ENCODE assay signal across 8 mouse cellular contexts in the genomic region with DNA sequence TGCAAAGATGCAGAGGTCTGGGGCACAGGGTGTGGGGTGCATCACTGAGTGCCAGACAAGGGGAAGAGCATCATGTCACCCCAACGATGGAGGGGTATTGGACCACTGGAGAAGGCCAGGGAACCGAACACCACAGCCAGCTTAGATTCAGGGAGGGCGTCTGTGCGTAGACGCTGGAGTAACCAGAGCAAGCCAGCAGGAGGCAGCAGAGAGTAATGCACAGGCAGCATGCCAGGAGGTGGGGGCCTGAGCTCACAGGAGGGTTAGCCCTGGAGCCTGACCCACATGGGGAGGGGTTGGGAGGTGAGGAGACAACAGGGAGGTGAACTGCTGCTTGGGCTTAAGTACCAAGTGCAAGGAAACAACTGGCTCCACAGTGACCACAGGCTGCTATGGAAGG. TPM values are rescaled to one million over a fixed set of nuclear protein-coding genes. Genes with fewer than 3 reads are reported as not detected.
A peak's percentile ranks its signal among the peaks of the same experiment; 100 is the strongest.
DNase-seq lines count a peak whose midpoint lies in the region; ATAC-seq and TF ChIP-seq lines count a peak whose summit lies in the region.

No protein-coding gene starts in this region.

- H3K4me1 ChIP-seq in CH12.LX (ENCODE audit: control insufficient read depth in 1 of 2, insufficient read depth in 2 of 2), result peaks cover 2 to 8% of the 10 kb centered on the region in 2 experiments; a peak in 3 of 4 replicates
- H3K4me1 ChIP-seq in erythroblast, embryonic 14.5 days (ENCODE audit: control insufficient read depth), result peaks cover 83% of the 10 kb centered on the region
- peaks cover 27% of the 10 kb centered on the region for H3K4me1 ChIP-seq in heart, embryonic 15.5 days (replicated peaks)
- H3K4me1 ChIP-seq in lung, embryonic 14.5 days (ENCODE audit: insufficient read depth), result 0 out of 2 replicates have a peak, but pooled peaks cover 3% of the 10 kb centered on the region
- peaks cover 7% of the 10 kb centered on the region; the same call in 1 of the 2 replicates for H3K4me1 ChIP-seq in olfactory bulb, adult 2 months (ENCODE audit: control insufficient read depth, insufficient read depth, low read length)

- TF ChIP-seq CTCF in CH12.LX (conservative IDR thresholded peaks at IDR 0.05 in 1 of 2, IDR thresholded peaks at IDR 0.05 in 1 of 2; ENCODE audit: low read depth in 2 of 2, low read length in 2 of 2), result peak; percentile 92 to 99
- peak; percentile 98 for TF ChIP-seq CTCF in lung, embryonic 14.5 days (IDR thresholded peaks at IDR 0.05; ENCODE audit: low read depth)
- peak; percentile 96 for TF ChIP-seq CTCF in olfactory bulb, adult 2 months (IDR thresholded peaks at IDR 0.05; ENCODE audit: insufficient read depth, low read depth, low read length)

- no peaks in the 10 kb centered on the region for H3K27me3 ChIP-seq in CH12.LX (replicated peaks)
- H3K27me3 ChIP-seq in erythroblast, embryonic 14.5 days (ENCODE audit: control insufficient read depth), result no peaks in the 10 kb centered on the region
- peaks cover 55% of the 10 kb centered on the region for H3K27me3 ChIP-seq in heart, embryonic 15.5 days
- H3K27me3 ChIP-seq in lung, embryonic 14.5 days (ENCODE audit: insufficient read depth, low read length), result no peaks in the 10 kb centered on the region

- peak; percentile 38; the same call in 1 of the 2 replicates for ATAC-seq in heart, embryonic 15.5 days (replicated peaks; ENCODE audit: insufficient number of reproducible peaks, insufficient read depth, low FRiP score, low read depth)
- ATAC-seq in lung, embryonic 14.5 days (ENCODE audit: insufficient read depth), result peak; percentile 60; the same call in 1 of the 2 replicates

- peak; percentile 81 for DNase-seq in CH12.LX (ENCODE audit: extremely low read depth)
- DNase-seq in brain, adult 2 months (ENCODE audit: low read depth, low spot score), result peak; percentile 71
- DNase-seq in kidney, postnatal 14 days, result peak; percentile 73
- DNase-seq in lung, embryonic 14.5 days, result peak; percentile 82
- DNase-seq in thymus, postnatal 0 days (ENCODE audit: low spot score), result peak; percentile 84

- no peaks in the 10 kb centered on the region for H3K79me2 ChIP-seq in CH12.LX (replicated peaks; ENCODE audit: control insufficient read depth, extremely low read depth, insufficient read depth, poor library complexity, severe bottlenecking)

- no peak overlapping the region for H3K4me2 ChIP-seq in CH12.LX (ENCODE audit: insufficient read depth, low read depth, poor library complexity, severe bottlenecking)
- H3K4me2 ChIP-seq in heart, embryonic 15.5 days, result no peak overlapping the region
- H3K4me2 ChIP-seq in lung, embryonic 14.5 days, result no peak overlapping the region

- in situ Hi-C loops in CH12.LX (cut with MboI; ENCODE audit: low pct_ligation_motif_present, low pct_unique_long_range_greater_than_20kb, low sequenced_read_pairs), result loop anchor here (5.0 kb wide), 1 partner anchor 69 kb away; the partner anchor contains the start of gene Ccdc88c

- peaks cover 69 to 96% of the 10 kb centered on the region in 2 experiments for H3K36me3 ChIP-seq in CH12.LX (replicated peaks in 1 of 2; ENCODE audit: control insufficient read depth in 1 of 2, insufficient read depth in 1 of 2, low read length in 1 of 2)
- peaks cover 74% of the 10 kb centered on the region for H3K36me3 ChIP-seq in erythroblast, embryonic 14.5 days (ENCODE audit: control insufficient read depth)
- H3K36me3 ChIP-seq in heart, embryonic 15.5 days, result no peaks in the 10 kb centered on the region
- H3K36me3 ChIP-seq in lung, embryonic 14.5 days (ENCODE audit: insufficient read depth), result no peaks in the 10 kb centered on the region

- WGBS in heart, embryonic 15.5 days, result 18% methylated on average over 5 of the region's 5 CpGs
- 22% methylated on average over 5 of the region's 5 CpGs for WGBS in lung, embryonic 14.5 days
- 35% methylated on average over 5 of the region's 5 CpGs for WGBS in olfactory bulb, adult 2 months

- TF ChIP-seq EP300 in CH12.LX (IDR thresholded peaks at IDR 0.05; ENCODE audit: low read length), result no peak

- no peak overlapping the region for H3K9ac ChIP-seq in CH12.LX (ENCODE audit: insufficient read depth, low read depth)
- no peak overlapping the region for H3K9ac ChIP-seq in heart, embryonic 15.5 days
- H3K9ac ChIP-seq in lung, embryonic 14.5 days, result no peak overlapping the region

- no peak overlapping the region for H3K27ac ChIP-seq in CH12.LX (ENCODE audit: insufficient read depth, low read depth)
- no peak overlapping the region for H3K27ac ChIP-seq in heart, embryonic 15.5 days
- no peak overlapping the region for H3K27ac ChIP-seq in lung, embryonic 14.5 days (ENCODE audit: low read depth)
- no peak overlapping the region for H3K27ac ChIP-seq in olfactory bulb, adult 2 months (ENCODE audit: insufficient read depth, low read depth, low read length)

- no peaks in the 10 kb centered on the region for H3K9me3 ChIP-seq in CH12.LX (replicated peaks; ENCODE audit: low read length)
- no peaks in the 10 kb centered on the region for H3K9me3 ChIP-seq in erythroblast, embryonic 14.5 days (ENCODE audit: control insufficient read depth, low read length)
- no peaks in the 10 kb centered on the region for H3K9me3 ChIP-seq in heart, embryonic 15.5 days (replicated peaks)
- no peaks in the 10 kb centered on the region for H3K9me3 ChIP-seq in lung, embryonic 14.5 days (ENCODE audit: low read depth, low read length)

- dilution Hi-C loops in CH12.LX (cut with MboI; ENCODE audit: extremely low pct_ligation_motif_present, extremely low pct_unique_long_range_greater_than_20kb, low sequenced_read_pairs), result no loop called here

- H3K4me3 ChIP-seq in CH12.LX (replicated peaks in 1 of 3; ENCODE audit: low read depth in 2 of 3, low read length in 2 of 3, poor library complexity in 1 of 3), result no peak overlapping the region
- peak overlapping the region; percentile 45 for H3K4me3 ChIP-seq in erythroblast, embryonic 14.5 days (replicated peaks)
- H3K4me3 ChIP-seq in heart, embryonic 15.5 days, result no peak overlapping the region
- no peak overlapping the region for H3K4me3 ChIP-seq in lung, embryonic 14.5 days (ENCODE audit: low read depth, low read length)
- no peak overlapping the region for H3K4me3 ChIP-seq in olfactory bulb, adult 2 months (ENCODE audit: insufficient read depth, low read depth, low read length)

- TF ChIP-seq POLR2A in CH12.LX (IDR thresholded peaks at IDR 0.05; ENCODE audit: low read depth, low read length), result no peak
- TF ChIP-seq POLR2A in olfactory bulb, adult 2 months (IDR thresholded peaks at IDR 0.05; ENCODE audit: insufficient read depth, low read depth, low read length), result no peak

- peak; percentile 94 for TF ChIP-seq RAD21 in CH12.LX (IDR thresholded peaks at IDR 0.05; ENCODE audit: low read depth, low read length)

TF ChIP-seq in CH12.LX, 34 proteins besides CTCF, POLR2A, EP300 and RAD21:
- TF ChIP-seq MAX (IDR thresholded peaks at IDR 0.05; ENCODE audit: low read length) (peak; percentile 47), JUN (IDR thresholded peaks at IDR 0.05; ENCODE audit: insufficient read depth, low read depth, low read length) (no peak), MAZ (IDR thresholded peaks at IDR 0.05; ENCODE audit: low read depth, low read length) (peak; percentile 100), MAFK (IDR thresholded peaks at IDR 0.05; ENCODE audit: insufficient replicate concordance, low read length) (no peak), JUND (conservative IDR thresholded peaks at IDR 0.05; ENCODE audit: low read depth, low read length) (no peak), NELFE (IDR thresholded peaks at IDR 0.05; ENCODE audit: low read depth, low read length) (peak; percentile 59; the same call in 1 of the 2 replicates), MXI1 (IDR thresholded peaks at IDR 0.05; ENCODE audit: low read depth, low read length) (peak; percentile 79), CHD2 (IDR thresholded peaks at IDR 0.05; ENCODE audit: low read length) (no peak), NRF1 (IDR thresholded peaks at IDR 0.05; ENCODE audit: low read depth, low read length) (peak; percentile 54), ETS1 (conservative IDR thresholded peaks at IDR 0.05; ENCODE audit: low read depth, low read length) (no peak), SIN3A (IDR thresholded peaks at IDR 0.05; ENCODE audit: low read length) (no peak; the same call in 1 of the 2 replicates), UBTF (IDR thresholded peaks at IDR 0.05; ENCODE audit: low read depth, low read length) (no peak), ELF1 (IDR thresholded peaks at IDR 0.05; ENCODE audit: low read depth, low read length) (peak; percentile 39; the same call in 1 of the 2 replicates), TCF12 (IDR thresholded peaks at IDR 0.05; ENCODE audit: low read depth, low read length) (0 out of 2 replicates have a peak, but pooled peaks have one; percentile 27), SMC3 (IDR thresholded peaks at IDR 0.05; ENCODE audit: low read depth, low read length) (peak; percentile 98), ZNF384 (IDR thresholded peaks at IDR 0.05; ENCODE audit: low read depth, low read length) (no peak), CHD1 (IDR thresholded peaks at IDR 0.05; ENCODE audit: low read depth, low read length) (no peak), IRF4 (IDR thresholded peaks at IDR 0.05; ENCODE audit: low read depth, low read length) (peak; percentile 60; the same call in 1 of the 2 replicates), ZMIZ1 (IDR thresholded peaks at IDR 0.05; ENCODE audit: low read depth, low read length) (no peak), BHLHE40 (IDR thresholded peaks at IDR 0.05; ENCODE audit: low read depth, low read length) (peak; percentile 52), POLR2AphosphoS2 (IDR thresholded peaks at IDR 0.05; ENCODE audit: low read depth, low read length) (no peak), ZKSCAN1 (IDR thresholded peaks at IDR 0.05; ENCODE audit: borderline replicate concordance, low read depth, low read length) (no peak), MEF2A (IDR thresholded peaks at IDR 0.05; ENCODE audit: borderline replicate concordance, low read depth, low read length) (0 out of 2 replicates have a peak, but pooled peaks have one; percentile 39), ZC3H11A (IDR thresholded peaks at IDR 0.05; ENCODE audit: low read depth, low read length) (peak; percentile 91), MYC (IDR thresholded peaks at IDR 0.05; ENCODE audit: low read depth, low read length) (peak; percentile 73; the same call in 1 of the 2 replicates)

RNA-seq across cellular contexts. Expression of gene Gpr68, which starts 50.0 kb away (rescaled TPM):
- total RNA-seq in CH12.LX (2012; rRNA removed) (2.3 and 4.2 TPM in 2 replicates), CH12.LX (2014; rRNA removed) (1.2 TPM in 2 replicates)
- polyA plus RNA-seq in CH12.LX (2012; ENCODE audit: insufficient read length, low read depth), result 1.5 and 1.6 TPM in 2 replicates
- not detected in 2 replicates for polyA plus RNA-seq in erythroblast, embryonic 14.5 days (2012)
- 6.0 and 7.1 TPM in 2 replicates for polyA plus RNA-seq in heart, embryonic 15.5 days (2015; fragmentation: Nextera tagmentation; extraction: Ambion mirVana)
- 0.20 and 0.32 TPM in 2 replicates for polyA plus RNA-seq in lung, embryonic 14.5 days (2014; fragmentation: Nextera tagmentation; extraction: Ambion mirVana)
- polyA plus RNA-seq in olfactory bulb, adult 2 months (2012; ENCODE audit: insufficient read depth, insufficient read length, low replicate concordance, missing spikeins), result not detected in 2 replicates
- 6.8 and 7.5 TPM in 2 replicates for polyA plus RNA-seq in thymus, postnatal 0 days (2015; fragmentation: Nextera tagmentation; extraction: Ambion mirVana)
